10 mouse cellular contexts compared by ENCODE assay signal in the genomic region with DNA sequence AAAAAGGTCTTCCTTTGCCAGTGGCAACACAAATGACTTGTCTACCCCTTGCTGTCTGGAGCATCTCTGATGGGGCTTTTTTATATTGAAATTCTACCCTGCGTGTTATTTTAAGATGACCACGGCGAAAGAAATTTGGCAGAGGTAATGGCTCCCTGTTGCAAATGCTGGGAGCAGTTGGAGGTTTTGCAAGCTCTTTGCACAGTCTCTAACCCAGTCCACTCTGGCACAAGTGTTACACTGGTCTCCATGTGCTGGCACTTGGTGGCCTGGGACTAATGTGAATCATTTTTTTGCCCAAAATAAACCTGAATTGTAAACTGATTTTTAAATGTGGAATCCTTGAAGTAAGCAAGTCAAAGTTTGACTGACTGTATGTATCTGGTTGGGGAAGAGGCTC.
DNase-seq lines count a peak whose midpoint lies in the region; ATAC-seq and TF ChIP-seq lines count a peak whose summit lies in the region.
"Had no signal": no experiment of that assay in that cellular context is flagged by ENCODE, and none has a peak within 500 bp of the region (broad histone marks: within the 10 kb centered on the region; RNA-seq: fewer than 3 reads in every experiment).

No protein-coding gene starts in this region.

- no peaks in the 10 kb centered on the region for H3K27me3 ChIP-seq in heart, embryonic 10.5 days (ENCODE audit: insufficient read depth, poor library complexity, severe bottlenecking)
- H3K27me3 ChIP-seq in heart, embryonic 11.5 days (ENCODE audit: control insufficient read depth, insufficient read depth, low read length) = no peaks in the 10 kb centered on the region
- H3K27me3 ChIP-seq in stomach, embryonic 14.5 days (ENCODE audit: control insufficient read depth, insufficient read depth, low read length) = no peaks in the 10 kb centered on the region
- no peaks in the 10 kb centered on the region for H3K27me3 ChIP-seq in stomach, postnatal 0 days (ENCODE audit: control insufficient read depth, insufficient read depth, low read length)
- H3K27me3 ChIP-seq: intestine, embryonic 15.5 days; liver, embryonic 15.5 days; neural tube, embryonic 12.5 days had no signal

- no peak overlapping the region for H3K4me2 ChIP-seq in heart, embryonic 11.5 days
- no peak overlapping the region for H3K4me2 ChIP-seq in stomach, embryonic 14.5 days (replicated peaks; ENCODE audit: low read depth, low read length)
- H3K4me2 ChIP-seq in stomach, postnatal 0 days (replicated peaks; ENCODE audit: low read depth) = no peak overlapping the region
- H3K4me2 ChIP-seq: intestine, embryonic 15.5 days; liver, embryonic 15.5 days; neural tube, embryonic 12.5 days had no signal

- 0 out of 2 replicates have a peak overlapping the region, but pooled peaks have one; percentile 29 for H3K27ac ChIP-seq in heart, embryonic 10.5 days
- no peak overlapping the region for H3K27ac ChIP-seq in heart, embryonic 11.5 days (ENCODE audit: low read depth, low read length)
- H3K27ac ChIP-seq in stomach, embryonic 14.5 days (ENCODE audit: low read length) = peak overlapping the region; percentile 45; the same call in 1 of the 2 replicates
- no peak overlapping the region for H3K27ac ChIP-seq in stomach, postnatal 0 days (replicated peaks)
- peak overlapping the region; percentile 99 for H3K27ac ChIP-seq in embryonic fibroblast, embryonic 13.5 days (ENCODE audit: insufficient read depth, low read length)
- H3K27ac ChIP-seq: intestine, embryonic 15.5 days; liver, embryonic 15.5 days; neural tube, embryonic 12.5 days had no signal

- no peak for ATAC-seq in heart, embryonic 11.5 days (replicated peaks; ENCODE audit: insufficient number of reproducible peaks, low FRiP score, low TSS enrichment)
- no peak for ATAC-seq in stomach, embryonic 14.5 days (ENCODE audit: insufficient number of reproducible peaks, insufficient read depth, low FRiP score, low read depth)
- ATAC-seq in stomach, postnatal 0 days (ENCODE audit: low FRiP score, low TSS enrichment) = no peak
- ATAC-seq in monocyte, adult 5-6 weeks (replicated peaks; ENCODE audit: insufficient number of reproducible peaks, low FRiP score, low TSS enrichment, poor library complexity, severe bottlenecking) = no peak

- H3K9ac ChIP-seq in heart, embryonic 11.5 days (ENCODE audit: low read depth, low read length) = no peak overlapping the region
- no peak overlapping the region for H3K9ac ChIP-seq in stomach, embryonic 14.5 days (replicated peaks; ENCODE audit: low read depth, low read length)
- no peak overlapping the region for H3K9ac ChIP-seq in stomach, postnatal 0 days (ENCODE audit: low read length)
- H3K9ac ChIP-seq: intestine, embryonic 15.5 days; liver, embryonic 15.5 days; neural tube, embryonic 12.5 days had no signal

- DNase-seq in heart, embryonic 10.5 days (ENCODE audit: low spot score) = peak; percentile 54
- DNase-seq in stomach, postnatal 0 days (ENCODE audit: low spot score) = no peak
- DNase-seq in thymus, adult 18-20 months = no peak

- H3K4me1 ChIP-seq in heart, embryonic 10.5 days = peaks cover 49% of the 10 kb centered on the region
- peaks cover 14% of the 10 kb centered on the region for H3K4me1 ChIP-seq in heart, embryonic 11.5 days (ENCODE audit: control insufficient read depth, insufficient read depth, low read length)
- peaks cover 26% of the 10 kb centered on the region for H3K4me1 ChIP-seq in stomach, embryonic 14.5 days (ENCODE audit: control insufficient read depth, insufficient read depth, low read length)
- H3K4me1 ChIP-seq in stomach, postnatal 0 days (replicated peaks; ENCODE audit: control insufficient read depth, insufficient read depth) = 0 out of 2 replicates have a peak, but pooled peaks cover 2% of the 10 kb centered on the region
- peaks cover 23% of the 10 kb centered on the region for H3K4me1 ChIP-seq in embryonic fibroblast, embryonic 13.5 days (ENCODE audit: control insufficient read depth, insufficient read depth, low read length)
- H3K4me1 ChIP-seq: liver, embryonic 15.5 days had no signal

- no peaks in the 10 kb centered on the region for H3K36me3 ChIP-seq in heart, embryonic 10.5 days
- H3K36me3 ChIP-seq in heart, embryonic 11.5 days (ENCODE audit: control insufficient read depth, insufficient read depth, low read length) = no peaks in the 10 kb centered on the region
- H3K36me3 ChIP-seq in stomach, embryonic 14.5 days (ENCODE audit: control insufficient read depth, insufficient read depth, low read length) = no peaks in the 10 kb centered on the region
- H3K36me3 ChIP-seq in stomach, postnatal 0 days (ENCODE audit: control insufficient read depth, insufficient read depth, low read length) = no peaks in the 10 kb centered on the region
- H3K36me3 ChIP-seq: intestine, embryonic 15.5 days; liver, embryonic 15.5 days had no signal

- no peak for TF ChIP-seq POLR2A in embryonic fibroblast, embryonic 13.5 days (IDR thresholded peaks at IDR 0.05; ENCODE audit: low read depth, low read length)

- TF ChIP-seq CTCF in stomach, postnatal 0 days (IDR thresholded peaks at IDR 0.05; ENCODE audit: low read depth) = no peak
- TF ChIP-seq CTCF in embryonic fibroblast, embryonic 13.5 days (IDR thresholded peaks at IDR 0.05; ENCODE audit: borderline replicate concordance, insufficient read depth, low read length) = no peak

- H3K9me3 ChIP-seq in heart, embryonic 10.5 days = no peaks in the 10 kb centered on the region
- no peaks in the 10 kb centered on the region for H3K9me3 ChIP-seq in heart, embryonic 11.5 days (replicated peaks; ENCODE audit: control insufficient read depth, low read length)
- no peaks in the 10 kb centered on the region for H3K9me3 ChIP-seq in stomach, embryonic 14.5 days (ENCODE audit: control insufficient read depth, low read depth, low read length)
- H3K9me3 ChIP-seq in stomach, postnatal 0 days (ENCODE audit: control insufficient read depth, low read length) = no peaks in the 10 kb centered on the region
- H3K9me3 ChIP-seq: intestine, embryonic 15.5 days; liver, embryonic 15.5 days; neural tube, embryonic 12.5 days had no signal

- WGBS in heart, embryonic 10.5 days = 89% methylated on average over 3 of the region's 3 CpGs
- WGBS in heart, embryonic 11.5 days (ENCODE audit: insufficient replicate concordance) = 91% methylated on average over 3 of the region's 3 CpGs
- WGBS in stomach, embryonic 14.5 days = 76% methylated on average over 3 of the region's 3 CpGs
- WGBS in stomach, postnatal 0 days = 75% methylated on average over 3 of the region's 3 CpGs

- no peak overlapping the region for H3K4me3 ChIP-seq in heart, embryonic 10.5 days
- H3K4me3 ChIP-seq in heart, embryonic 11.5 days (ENCODE audit: low read depth, low read length) = no peak overlapping the region
- no peak overlapping the region for H3K4me3 ChIP-seq in stomach, embryonic 14.5 days (ENCODE audit: low read depth, low read length)
- no peak overlapping the region for H3K4me3 ChIP-seq in stomach, postnatal 0 days (ENCODE audit: low read depth, low read length)
- H3K4me3 ChIP-seq in embryonic fibroblast, embryonic 13.5 days (ENCODE audit: insufficient read depth, low read length) = no peak overlapping the region
- H3K4me3 ChIP-seq: intestine, embryonic 15.5 days; liver, embryonic 15.5 days; neural tube, embryonic 12.5 days had no signal

- no peak for TF ChIP-seq EP300 in stomach, postnatal 0 days (optimal IDR thresholded peaks at IDR 0.05)

Comparison
In these comparisons a context has a peak if more than half of its experiments do, and no peak if none do; other contexts are left out.
1. H3K27ac ChIP-seq: peak in heart, embryonic 10.5 days (single experiment), stomach, embryonic 14.5 days (single experiment) and embryonic fibroblast, embryonic 13.5 days (single experiment); none in heart, embryonic 11.5 days (single experiment) and stomach, postnatal 0 days (single experiment).